Mouse (Mus musculus) gastrocnemius, adult 8-10 months (tissue): Measurements from ENCODE around the gene Tjap1. TPM values are rescaled to one million over a fixed set of nuclear protein-coding genes. Genes with fewer than 3 reads are reported as not detected.

Experiments used
- DNase-seq, 2 experiments: peaks; one replicate each; pipeline ENCODE4 v3.0.0; 2022; ENCODE audit warnings: low spot score in 2 of 2
- total RNA-seq, 4 experiments: library from RNA; stranded (reverse); gene quantifications; 2 replicates each; pipeline ENCODE4 v1.2.4; 2022

The Tjap1 gene
- total RNA-seq, 4 experiments from 2014 or later = 35.8 to 40.7 (median 37.8) TPM

- DNase-seq = peak; percentile 82 to 83
Measured at GRCm38 (mm10) chr17:46253452-46254084, 29.3 kb downstream of the Tjap1 start, which contains the start of gene Lrrc73. Gene Lrrc73, plus strand, starts transcription at chr17:46253531.

- no peak for DNase-seq
Measured at GRCm38 (mm10) chr17:46252571-46253451, 30.0 kb downstream of the Tjap1 start.

GRCm38 (mm10) chr17:46251174-46251573 is 31.7 kb downstream of the Tjap1 start:
- DNase-seq = no peak

- no peak for DNase-seq
Measured at GRCm38 (mm10) chr17:46248189-46248522, 34.7 kb downstream of the Tjap1 start.

GRCm38 (mm10) chr17:46247512-46248188 is 35.2 kb downstream of the Tjap1 start, which contains the start of the genes Polr1c and Yipf3:
Gene Polr1c, minus strand, starts transcription at chr17:46248054.
Gene Yipf3, plus strand, starts transcription at chr17:46248080.
- peak; percentile 86 to 91 for DNase-seq

- DNase-seq = no peak
Measured at GRCm38 (mm10) chr17:46244579-46244978, 38.2 kb downstream of the Tjap1 start.

GRCm38 (mm10) chr17:46243624-46244023 is 39.2 kb downstream of the Tjap1 start:
- DNase-seq = no peak

GRCm38 (mm10) chr17:46242993-46243392 is 39.8 kb downstream of the Tjap1 start:
- no peak for DNase-seq

- DNase-seq = no peak
Measured at GRCm38 (mm10) chr17:46242274-46242673, 40.6 kb downstream of the Tjap1 start.

GRCm38 (mm10) chr17:46241471-46241870 is 41.4 kb downstream of the Tjap1 start:
- DNase-seq = no peak

- DNase-seq = no peak
Measured at GRCm38 (mm10) chr17:46239516-46240114, 43.2 kb downstream of the Tjap1 start.

GRCm38 (mm10) chr17:46237480-46237879 is 45.3 kb downstream of the Tjap1 start:
- DNase-seq = no peak

GRCm38 (mm10) chr17:46237079-46237478 is 45.7 kb downstream of the Tjap1 start:
- no peak for DNase-seq

GRCm38 (mm10) chr17:46236067-46236466 is 46.8 kb downstream of the Tjap1 start:
- DNase-seq = no peak

- DNase-seq = no peak
Measured at GRCm38 (mm10) chr17:46227576-46227975, 55.2 kb downstream of the Tjap1 start.

- no peak for DNase-seq
Measured at GRCm38 (mm10) chr17:46221601-46222000, 61.2 kb downstream of the Tjap1 start.

GRCm38 (mm10) chr17:46210550-46210949 is 72.3 kb downstream of the Tjap1 start:
- DNase-seq = no peak
